Mouse (Mus musculus): ENCODE data around the gene Tead3. TPM values are rescaled to one million over a fixed set of nuclear protein-coding genes. Genes with fewer than 3 reads are reported as not detected.

The Tead3 gene
- total and polyA plus RNA-seq, 3 experiments, result 0.42 TPM; not detected in 2

GRCm38 (mm10) chr17:28286133-28286532 lies 64.5 kb downstream of the Tead3 start:
- in situ Hi-C loops (cut with MboI; ENCODE audit: low pct_ligation_motif_present, low pct_unique_long_range_greater_than_20kb, low sequenced_read_pairs) (no loop called here), dilution Hi-C loops (cut with MboI; ENCODE audit: extremely low pct_ligation_motif_present, extremely low pct_unique_long_range_greater_than_20kb, low sequenced_read_pairs) (no loop called here)
- H3K9ac ChIP-seq (ENCODE audit: insufficient read depth, low read depth), result no peak overlapping the region
- no peak for DNase-seq (ENCODE audit: extremely low read depth)
- H3K4me2 ChIP-seq (ENCODE audit: insufficient read depth, low read depth, poor library complexity, severe bottlenecking), result no peak overlapping the region
- no peak for TF ChIP-seq USF2 (conservative IDR thresholded peaks at IDR 0.05; ENCODE audit: low read depth, low read length)
- no peak for TF ChIP-seq CHD1 (IDR thresholded peaks at IDR 0.05; ENCODE audit: low read depth, low read length)
- no peak for TF ChIP-seq SMC3 (IDR thresholded peaks at IDR 0.05; ENCODE audit: low read depth, low read length)
- TF ChIP-seq TBP (conservative IDR thresholded peaks at IDR 0.05; ENCODE audit: low read depth, low read length), result no peak
- no peak for TF ChIP-seq GABPA (IDR thresholded peaks at IDR 0.05; ENCODE audit: insufficient replicate concordance, low read depth, low read length)
- TF ChIP-seq BHLHE40 (IDR thresholded peaks at IDR 0.05; ENCODE audit: low read depth, low read length), result no peak
- TF ChIP-seq MEF2A (IDR thresholded peaks at IDR 0.05; ENCODE audit: borderline replicate concordance, low read depth, low read length), result no peak
- TF ChIP-seq PAX5 (IDR thresholded peaks at IDR 0.05; ENCODE audit: low read length), result no peak
- TF ChIP-seq JUND (conservative IDR thresholded peaks at IDR 0.05; ENCODE audit: low read depth, low read length), result no peak
- no peak for TF ChIP-seq MAX (IDR thresholded peaks at IDR 0.05; ENCODE audit: low read length)
- no peak for TF ChIP-seq TCF12 (IDR thresholded peaks at IDR 0.05; ENCODE audit: low read depth, low read length)
- TF ChIP-seq RAD21 (IDR thresholded peaks at IDR 0.05; ENCODE audit: low read depth, low read length), result no peak
- TF ChIP-seq KAT2A (IDR thresholded peaks at IDR 0.05; ENCODE audit: insufficient replicate concordance, low read length), result no peak
- TF ChIP-seq ZKSCAN1 (IDR thresholded peaks at IDR 0.05; ENCODE audit: borderline replicate concordance, low read depth, low read length), result no peak
- TF ChIP-seq USF1 (IDR thresholded peaks at IDR 0.05; ENCODE audit: low read depth, low read length), result no peak
- no peak for TF ChIP-seq POLR2AphosphoS2 (IDR thresholded peaks at IDR 0.05; ENCODE audit: low read depth, low read length)
- TF ChIP-seq EP300 (IDR thresholded peaks at IDR 0.05; ENCODE audit: low read length), result no peak
- TF ChIP-seq NRF1 (IDR thresholded peaks at IDR 0.05; ENCODE audit: low read depth, low read length), result no peak
- no peak for TF ChIP-seq ZC3H11A (IDR thresholded peaks at IDR 0.05; ENCODE audit: low read depth, low read length)
- no peak for TF ChIP-seq MAFK (IDR thresholded peaks at IDR 0.05; ENCODE audit: insufficient replicate concordance, low read length)
- H3K4me3 ChIP-seq (replicated peaks in 1 of 3; ENCODE audit: low read depth in 2 of 3, low read length in 2 of 3, poor library complexity in 1 of 3), result no peak overlapping the region
- peaks cover 14 to 68% of the 10 kb centered on the region in 2 experiments for H3K4me1 ChIP-seq (ENCODE audit: control insufficient read depth in 1 of 2, insufficient read depth in 2 of 2)
- H3K36me3 ChIP-seq (replicated peaks in 1 of 2; ENCODE audit: control insufficient read depth in 1 of 2, insufficient read depth in 1 of 2, low read length in 1 of 2), result peaks cover 0 to 51% of the 10 kb centered on the region in 2 experiments
- H3K27ac ChIP-seq (ENCODE audit: insufficient read depth, low read depth), result no peak overlapping the region
- no peaks in the 10 kb centered on the region for H3K9me3 ChIP-seq (replicated peaks; ENCODE audit: low read length)
- no peaks in the 10 kb centered on the region for H3K27me3 ChIP-seq (replicated peaks)
- no peaks in the 10 kb centered on the region for H3K79me2 ChIP-seq (replicated peaks; ENCODE audit: control insufficient read depth, extremely low read depth, insufficient read depth, poor library complexity, severe bottlenecking)

DNA sequence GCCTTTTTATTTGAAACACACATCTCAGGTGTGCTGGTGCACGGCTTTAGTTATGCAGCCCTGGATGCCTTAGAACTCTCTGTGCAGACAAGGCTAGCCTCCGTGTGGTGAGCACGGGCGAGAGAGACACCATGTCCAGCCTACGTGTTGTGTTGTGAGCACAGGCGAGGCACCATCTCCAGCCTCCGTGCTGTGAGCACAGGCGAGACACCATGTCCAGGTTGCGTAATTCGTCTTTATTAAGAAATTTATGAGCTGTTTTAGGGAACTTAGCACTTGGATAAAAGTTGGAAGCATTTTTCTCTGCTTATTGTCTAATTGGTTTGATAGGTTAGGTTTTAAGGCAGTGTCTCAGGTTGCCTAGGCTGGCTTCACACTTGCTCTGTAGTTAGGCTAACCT lies 67.4 kb downstream of the Tead3 start:
- H3K27me3 ChIP-seq (replicated peaks), result no peaks in the 10 kb centered on the region
- H3K4me3 ChIP-seq (replicated peaks in 1 of 3; ENCODE audit: low read depth in 2 of 3, low read length in 2 of 3, poor library complexity in 1 of 3), result no peak overlapping the region
- in situ Hi-C loops (cut with MboI; ENCODE audit: low pct_ligation_motif_present, low pct_unique_long_range_greater_than_20kb, low sequenced_read_pairs), result no loop called here
- dilution Hi-C loops (cut with MboI; ENCODE audit: extremely low pct_ligation_motif_present, extremely low pct_unique_long_range_greater_than_20kb, low sequenced_read_pairs), result no loop called here
- no peak for DNase-seq (ENCODE audit: extremely low read depth)
- H3K9ac ChIP-seq (ENCODE audit: insufficient read depth, low read depth), result no peak overlapping the region
- no peaks in the 10 kb centered on the region for H3K79me2 ChIP-seq (replicated peaks; ENCODE audit: control insufficient read depth, extremely low read depth, insufficient read depth, poor library complexity, severe bottlenecking)
- peaks cover 29 to 95% of the 10 kb centered on the region in 2 experiments for H3K4me1 ChIP-seq (ENCODE audit: control insufficient read depth in 1 of 2, insufficient read depth in 2 of 2)
- no peak overlapping the region for H3K4me2 ChIP-seq (ENCODE audit: insufficient read depth, low read depth, poor library complexity, severe bottlenecking)
- no peaks in the 10 kb centered on the region for H3K9me3 ChIP-seq (replicated peaks; ENCODE audit: low read length)
- TF ChIP-seq KAT2A (IDR thresholded peaks at IDR 0.05; ENCODE audit: insufficient replicate concordance, low read length) (no peak), CTCF (conservative IDR thresholded peaks at IDR 0.05 in 1 of 2, IDR thresholded peaks at IDR 0.05 in 1 of 2; ENCODE audit: low read depth in 2 of 2, low read length in 2 of 2) (no peak)
- no peak overlapping the region for H3K27ac ChIP-seq (ENCODE audit: insufficient read depth, low read depth)
- H3K36me3 ChIP-seq (replicated peaks in 1 of 2; ENCODE audit: control insufficient read depth in 1 of 2, insufficient read depth in 1 of 2, low read length in 1 of 2), result peaks cover 0 to 35% of the 10 kb centered on the region in 2 experiments
